Mouse (Mus musculus): Measurements from ENCODE around the gene Arhgap32.
A peak's percentile ranks its signal among the peaks of the same experiment; 100 is the strongest.

Gene Arhgap32

DNA sequence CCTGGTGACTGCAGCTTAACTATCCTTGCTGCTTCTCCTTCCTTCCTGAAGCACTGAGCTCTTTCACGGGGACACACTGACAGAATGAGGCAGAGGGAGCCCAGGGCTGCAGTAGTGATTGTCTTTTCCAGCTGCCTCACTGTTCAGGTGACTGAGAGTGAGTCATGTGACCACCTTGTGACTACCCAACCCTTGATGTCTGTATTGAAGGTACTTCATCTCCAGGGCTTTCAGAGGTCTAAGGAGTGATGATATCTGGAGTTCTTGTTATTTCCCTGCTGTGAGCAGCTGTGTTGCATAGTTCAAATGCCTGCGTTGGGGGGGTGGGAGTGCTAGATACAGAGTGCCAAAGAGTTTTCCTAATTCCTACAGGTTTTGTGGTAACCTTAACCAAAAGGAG is 141.9 kb downstream of the Arhgap32 start:
- peak in 1 of 2 experiments; percentile 22 for DNase-seq

DNA sequence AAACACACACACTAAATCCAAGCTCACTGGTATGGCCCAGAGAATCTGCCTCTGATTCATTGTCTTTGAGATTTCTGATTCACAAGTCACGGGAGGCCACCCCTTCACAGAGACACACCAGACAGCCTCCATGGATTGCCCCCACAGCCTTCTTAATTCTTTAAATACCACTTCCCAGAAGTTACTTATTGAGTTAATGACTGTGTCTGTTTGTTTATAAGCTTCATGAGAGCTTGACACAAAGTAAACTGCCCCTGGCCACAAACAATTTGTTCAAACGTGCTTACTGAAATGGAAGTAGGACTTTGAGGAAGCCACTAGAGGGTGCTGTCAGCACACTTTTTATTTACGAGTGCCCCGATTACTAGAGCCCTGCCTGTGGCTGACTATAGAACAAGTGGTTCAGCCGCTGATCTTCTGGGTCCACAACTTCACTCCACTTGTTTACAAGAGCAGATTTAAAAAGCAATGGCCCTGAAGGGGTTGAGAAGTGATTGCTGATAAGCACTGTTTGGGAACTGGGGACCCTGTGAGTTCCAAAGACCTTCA is 156.0 kb downstream of the Arhgap32 start:
- DNase-seq: peak; percentile 75 to 83

DNA sequence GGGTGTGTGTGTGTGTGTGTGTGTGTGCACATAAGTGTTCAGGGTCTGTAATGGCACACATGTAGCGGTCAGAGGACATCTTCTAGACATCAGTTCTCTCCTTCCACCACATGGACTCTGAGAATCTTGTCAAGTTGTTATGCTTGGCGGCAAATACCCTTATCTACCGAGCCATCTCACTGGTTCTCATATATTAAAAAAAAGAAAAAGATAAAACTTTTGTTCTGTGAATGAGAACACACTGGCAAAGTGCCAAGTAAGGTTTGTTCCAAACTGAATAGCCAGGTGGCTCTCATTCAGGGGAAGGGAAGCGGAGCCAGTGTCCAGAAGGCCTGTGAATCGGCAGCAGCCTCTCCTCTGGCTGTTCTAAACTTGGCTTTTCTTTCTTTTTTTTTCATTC is 162.1 kb downstream of the Arhgap32 start:
- DNase-seq: no peak

DNA sequence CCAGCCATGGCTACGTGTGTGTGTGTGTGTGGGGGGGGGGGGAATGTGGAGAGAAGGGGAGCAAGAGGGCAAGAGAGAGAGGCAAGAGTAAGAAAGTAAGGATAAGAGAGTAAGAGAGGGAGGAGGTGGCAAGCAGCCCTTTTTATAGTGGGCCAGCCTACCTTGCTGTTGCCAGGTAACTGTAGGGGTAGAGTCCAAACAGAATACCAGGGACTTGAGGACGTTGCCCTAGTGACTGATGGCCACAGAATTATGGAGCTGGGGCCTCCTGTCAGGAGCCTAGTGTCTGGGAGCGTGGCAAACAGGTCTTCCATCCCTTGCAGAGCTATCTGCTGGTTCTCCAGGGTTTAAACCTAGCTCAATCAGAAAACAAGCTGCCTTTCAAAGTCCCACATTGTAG is 163.9 kb downstream of the Arhgap32 start:
- DNase-seq: peak; percentile 24 to 50

DNA sequence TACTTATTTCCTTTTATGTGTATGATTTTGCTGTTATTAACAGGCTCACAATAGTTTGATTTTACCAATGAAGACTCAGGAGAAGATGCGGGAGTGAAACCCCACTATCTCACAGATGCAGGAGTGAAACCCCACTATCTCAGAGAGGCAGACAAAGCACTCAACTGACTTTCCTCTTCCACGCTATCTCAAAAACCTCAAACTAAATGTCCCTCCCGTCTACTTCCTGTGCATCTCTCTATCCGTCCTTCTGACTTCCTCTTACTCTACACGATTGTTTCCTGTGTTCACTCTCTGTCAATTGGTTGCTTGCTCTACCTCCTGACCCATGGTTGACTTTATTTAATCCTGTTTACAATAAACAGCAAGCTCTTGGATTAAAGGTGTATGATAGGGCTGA is 164.5 kb downstream of the Arhgap32 start:
- DNase-seq: no peak

DNA sequence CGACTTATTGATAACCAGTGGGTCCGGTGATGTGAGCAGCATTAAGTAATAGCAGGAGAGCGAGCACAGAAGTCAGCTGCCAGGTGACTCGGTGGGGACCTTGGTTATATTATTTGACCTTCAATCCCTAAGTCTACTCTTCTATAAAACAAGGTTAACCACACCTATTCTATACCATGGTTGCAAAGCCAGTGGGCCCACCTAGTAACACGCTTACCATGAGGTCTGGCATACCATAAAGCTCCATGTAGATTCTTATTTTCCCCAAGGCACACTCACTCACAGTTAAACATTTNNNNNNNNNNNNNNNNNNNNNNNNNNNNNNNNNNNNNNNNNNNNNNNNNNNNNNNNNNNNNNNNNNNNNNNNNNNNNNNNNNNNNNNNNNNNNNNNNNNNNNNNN is 167.7 kb downstream of the Arhgap32 start:
- DNase-seq: no peak

DNA sequence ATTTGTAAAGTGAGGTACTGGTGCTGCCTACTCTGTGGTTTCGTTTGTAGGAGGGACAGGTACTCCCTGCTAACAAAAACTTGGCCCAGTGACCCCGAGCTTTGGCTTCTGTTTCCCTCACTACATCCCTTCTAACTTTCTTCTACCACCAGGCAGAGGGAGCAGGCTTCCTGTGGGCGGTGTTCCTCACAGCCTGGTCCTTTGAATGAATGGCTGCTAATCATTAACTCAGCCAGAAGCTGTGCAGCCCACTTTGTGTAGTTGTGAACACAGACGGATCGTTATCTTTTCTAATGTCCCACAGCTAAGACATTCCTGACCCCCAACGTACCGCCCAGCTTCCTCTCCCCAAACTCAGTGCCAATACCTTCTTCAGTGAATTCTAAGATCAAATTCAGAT is 175.7 kb downstream of the Arhgap32 start:
- peak; percentile 44 to 64 for DNase-seq

DNA sequence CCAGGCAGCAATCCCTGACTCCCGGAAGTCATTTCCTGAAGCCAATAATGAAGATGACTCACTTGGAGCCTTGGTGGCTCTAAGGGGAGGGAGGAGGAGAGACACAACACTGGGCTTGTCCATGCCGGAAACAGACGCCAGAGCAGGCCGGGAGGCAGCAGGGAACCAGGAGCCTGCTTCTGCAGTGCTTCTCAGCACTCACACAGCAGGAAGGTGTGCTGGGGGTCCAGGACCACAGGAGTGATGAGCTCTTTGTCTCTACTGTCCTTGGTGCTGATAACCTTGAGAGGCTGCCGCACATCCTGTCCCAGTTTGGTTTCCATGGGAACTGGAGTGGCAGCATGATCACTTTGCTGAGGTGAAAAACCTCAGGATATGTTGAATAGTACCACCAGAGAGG is 176.8 kb downstream of the Arhgap32 start:
- peak; percentile 11 to 40 for DNase-seq

DNA sequence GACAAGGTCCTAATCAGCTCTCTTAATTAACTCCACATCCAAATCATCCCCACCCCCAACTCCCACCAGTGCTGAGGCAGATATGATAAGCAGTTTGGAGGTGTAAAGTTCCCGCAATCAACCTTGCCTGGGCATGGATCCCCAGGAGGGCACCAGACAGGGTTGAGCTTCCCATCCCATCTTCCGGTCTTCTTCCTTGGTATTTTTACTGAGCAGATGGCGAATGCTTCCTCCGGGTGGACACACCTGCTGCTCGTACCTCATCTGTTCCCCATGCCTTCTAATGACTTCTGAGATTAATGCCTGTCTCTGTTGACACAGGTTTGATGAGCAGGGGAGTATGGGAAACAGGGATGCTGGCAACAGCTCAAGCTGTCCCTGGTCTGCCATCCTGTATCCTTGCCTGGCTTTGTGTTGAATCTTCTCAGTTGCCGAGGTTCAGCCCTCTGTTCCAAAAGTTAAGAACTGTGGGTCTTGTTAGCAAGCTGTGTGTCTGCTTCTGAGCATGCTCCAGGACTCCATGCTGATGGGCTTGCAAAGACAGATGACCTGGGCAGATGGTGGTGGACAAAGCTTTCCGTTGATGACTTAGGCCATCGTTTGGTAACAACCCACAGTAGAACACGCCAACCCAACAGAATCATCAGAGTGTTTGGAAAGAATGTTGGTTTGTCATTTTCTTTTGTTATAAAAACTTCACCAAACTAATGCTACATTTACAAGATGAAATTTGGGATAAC is 179.3 kb downstream of the Arhgap32 start:
- DNase-seq: no peak

DNA sequence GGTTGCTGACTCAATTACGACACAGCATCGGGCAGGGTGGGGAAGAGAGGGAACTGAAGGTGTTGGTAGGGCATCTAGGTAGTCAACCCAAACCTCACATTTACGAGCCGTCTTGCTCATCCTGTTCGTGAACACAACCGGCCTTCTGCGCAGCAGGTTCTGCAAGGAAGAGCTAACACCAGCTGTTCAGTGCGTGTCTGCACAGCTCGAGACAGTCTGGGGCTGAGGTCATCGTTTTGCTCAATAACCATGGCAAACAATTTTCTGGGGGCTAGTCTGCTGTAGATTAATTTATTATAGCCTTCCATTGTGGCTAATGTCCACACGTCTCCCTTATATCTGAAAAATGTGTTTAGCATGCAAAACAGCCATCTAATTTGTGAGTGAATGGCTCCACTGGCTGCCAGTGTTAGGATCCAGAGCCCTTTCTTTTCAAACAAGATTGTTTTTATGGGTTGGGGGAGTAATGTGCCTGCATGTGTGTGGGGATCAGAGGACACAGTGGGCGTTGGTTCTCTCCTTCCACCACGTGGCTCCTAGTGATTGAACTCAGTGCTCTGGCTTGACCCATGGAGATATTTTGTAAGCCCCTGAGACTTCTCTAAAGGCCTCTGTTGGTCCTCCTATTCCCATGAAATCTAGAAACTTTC is 186.7 kb downstream of the Arhgap32 start:
- no peak for DNase-seq

DNA sequence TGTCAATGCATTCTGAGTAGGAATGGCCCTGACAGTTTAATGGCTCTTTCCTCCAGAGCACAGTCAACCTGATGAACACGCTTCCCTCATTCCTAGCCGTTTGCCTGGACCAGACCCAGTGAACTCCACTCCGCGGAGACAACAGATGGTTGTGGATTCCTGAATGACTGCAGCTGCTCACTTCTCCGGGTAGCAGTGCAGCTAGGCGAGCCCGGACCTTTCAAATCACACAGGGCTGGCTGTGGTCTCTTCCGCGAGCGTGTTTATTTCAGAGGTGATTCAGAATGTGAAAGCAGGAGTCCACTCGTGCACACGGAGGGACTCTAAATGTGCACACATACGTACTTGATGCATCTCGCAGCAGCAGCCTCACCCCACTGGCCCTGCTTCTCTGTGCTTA is 195.8 kb downstream of the Arhgap32 start:
- no peak for DNase-seq

DNA sequence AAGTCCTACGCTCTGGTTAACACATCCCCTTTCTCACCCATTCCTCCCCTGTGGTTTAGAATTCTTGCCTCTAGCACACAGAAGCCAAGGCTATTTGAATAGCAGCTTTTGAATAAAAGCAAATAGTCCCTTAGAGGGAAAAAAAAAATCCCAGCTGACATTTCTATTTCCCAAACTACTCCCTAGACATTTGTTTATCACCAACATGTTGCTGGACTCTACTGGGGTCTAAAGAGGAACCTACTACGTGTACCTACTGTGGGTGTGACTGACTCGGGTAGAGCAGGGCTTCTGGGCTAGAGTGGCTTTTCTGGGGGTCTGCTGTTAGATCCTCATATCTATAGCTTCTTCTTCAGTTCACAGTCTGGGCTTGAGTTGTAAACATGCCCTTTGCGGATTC is 196.3 kb downstream of the Arhgap32 start:
- DNase-seq: no peak

DNA sequence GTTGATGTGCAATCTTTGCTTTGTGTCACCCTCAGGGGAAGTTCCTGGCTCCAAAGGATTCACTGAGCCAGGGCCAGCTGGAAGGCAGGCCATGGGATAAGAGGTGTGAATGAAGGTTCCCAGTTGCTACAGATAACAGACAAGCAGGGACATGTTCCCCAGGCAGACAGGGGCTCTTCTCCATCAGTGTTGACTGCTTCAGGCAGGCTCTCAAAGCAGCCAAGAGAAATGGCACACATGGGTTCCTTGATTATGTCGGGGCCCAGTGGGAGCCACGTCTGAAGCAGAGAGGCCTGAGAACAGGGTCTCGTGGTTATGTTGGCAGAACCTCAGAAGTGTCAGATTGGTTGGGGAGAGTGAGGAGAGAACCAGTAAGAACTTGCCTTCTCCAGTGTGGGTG is 198.1 kb downstream of the Arhgap32 start:
- DNase-seq: no peak

DNA sequence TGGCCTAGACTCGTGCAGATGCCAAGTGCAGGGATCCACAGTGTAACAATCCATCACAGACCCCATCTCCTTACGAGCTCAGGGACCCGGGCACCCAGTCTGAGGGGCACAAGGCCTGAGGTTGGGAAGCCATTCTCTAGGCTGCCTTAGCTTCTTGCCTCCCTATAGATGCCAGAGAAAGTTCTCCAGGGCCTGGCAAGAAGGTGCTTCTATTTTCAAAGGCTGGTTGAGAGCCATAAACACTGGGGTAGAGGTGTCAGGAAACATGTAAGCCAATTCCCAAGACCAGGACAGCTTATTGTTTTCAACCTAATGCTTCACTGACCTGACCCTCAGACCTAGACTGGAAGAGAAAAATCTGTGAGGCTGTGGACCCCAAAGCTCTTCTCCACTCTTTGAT is 200.1 kb downstream of the Arhgap32 start:
- no peak for DNase-seq
